Mouse (Mus musculus) small intestine, adult 2 months (tissue): Measurements from ENCODE around the gene Gsk3b. TPM values are rescaled to one million over a fixed set of nuclear protein-coding genes. Genes with fewer than 3 reads are reported as not detected.
"Not testable (repeated sequence)": the region's sequence is repeated elsewhere in the genome, so short reads cannot be mapped to it uniquely, and the experiment has no call there.

Experiments used
- H3K27ac ChIP-seq: fragments of 200-500 bp; 2 replicates; pipeline ENCODE4 v1.5.1; 2012; ENCODE audit warnings: low read depth, low read length, control low read depth, inconsistent platforms; ENCODE audit not compliant: insufficient read depth
- H3K27me3 ChIP-seq: fragments of 200-500 bp; 2 replicates; pipeline ENCODE4 v1.6.1; 2012; ENCODE audit warnings: mild to moderate bottlenecking, moderate library complexity, low read length, inconsistent platforms; ENCODE audit not compliant: control insufficient read depth, insufficient read depth
- H3K36me3 ChIP-seq: fragments of 200-500 bp; 2 replicates; pipeline ENCODE4 v1.6.1; 2012; ENCODE audit warnings: mild to moderate bottlenecking, low read length, control low read depth, inconsistent platforms; ENCODE audit not compliant: control insufficient read depth, insufficient read depth
- H3K4me1 ChIP-seq: fragments of 200-500 bp; 2 replicates; pipeline ENCODE4 v1.6.1; 2012; ENCODE audit warnings: low read length, inconsistent platforms, mixed read lengths; ENCODE audit not compliant: control insufficient read depth, insufficient read depth, insufficient read length
- H3K4me3 ChIP-seq: fragments of 200-500 bp; 2 replicates; pipeline ENCODE4 v1.5.1; 2012; ENCODE audit warnings: low read depth, mild to moderate bottlenecking, control low read depth, inconsistent platforms, low read length, moderate library complexity
- CTCF ChIP-seq: fragments of 200-500 bp; IDR thresholded peaks from 2 replicates; pipeline ENCODE4 v1.5.1; 2012; ENCODE audit warnings: low read depth, mild to moderate bottlenecking, control low read depth, inconsistent platforms, low read length, moderate library complexity, mixed read lengths; ENCODE audit not compliant: insufficient replicate concordance, insufficient read length; ENCODE audit errors: extremely low read depth
- POLR2A ChIP-seq: fragments of 200-500 bp; IDR thresholded peaks from 2 replicates; pipeline ENCODE4 v1.6.1; 2012; ENCODE audit warnings: low read depth, mild to moderate bottlenecking, control low read depth, inconsistent platforms, low read length, moderate library complexity
- WGBS: fragments of 180-500 bp; shearing (Covaris S2); methylation state at CpG from one replicate; pipeline ENCODE4 v1.1.7; 2018; 5-methylcytosine and 5-hydroxymethylcytosine counted together
- polyA plus RNA-seq: library from polyadenylated mRNA; depleted of rRNA; stranded (reverse); fragments of >200 nt; gene quantifications from 2 replicates; pipeline ENCODE4 v1.2.3, GENCODE M21; 2012; rRNA removed

Gene Gsk3b
- 7.0 and 18.7 TPM in 2 replicates for polyA plus RNA-seq

GRCm38 (mm10) chr16:38088629-38089446 lies at the start of gene Gsk3b:
Gene Gsk3b, plus strand, starts transcription at chr16:38089001.
- peak; percentile 64 for TF ChIP-seq POLR2A
- no peak for TF ChIP-seq CTCF
- no peaks in the 10 kb centered on the region for H3K27me3 ChIP-seq
- H3K4me1 ChIP-seq, result peaks cover 4% of the 10 kb centered on the region; the same call in 1 of the 2 replicates
- no peaks in the 10 kb centered on the region for H3K36me3 ChIP-seq
- WGBS, result under 1% methylated on average over 67 of the region's 69 CpGs
- H3K27ac ChIP-seq, result peak within 1 kb of the TSS; percentile 98
- H3K4me3 ChIP-seq, result peak within 1 kb of the TSS; percentile 92

GRCm38 (mm10) chr16:38042160-38042559 lies 46.6 kb upstream of the Gsk3b start:
- TF ChIP-seq POLR2A (no peak), CTCF (no peak)
- H3K27ac ChIP-seq, result no peak overlapping the region
- no peaks in the 10 kb centered on the region for H3K4me1 ChIP-seq
- no peak overlapping the region for H3K4me3 ChIP-seq
- H3K36me3 ChIP-seq, result no peaks in the 10 kb centered on the region
- 88% methylated on average over 1 of the region's 1 CpGs for WGBS
- no peaks in the 10 kb centered on the region for H3K27me3 ChIP-seq

DNA sequence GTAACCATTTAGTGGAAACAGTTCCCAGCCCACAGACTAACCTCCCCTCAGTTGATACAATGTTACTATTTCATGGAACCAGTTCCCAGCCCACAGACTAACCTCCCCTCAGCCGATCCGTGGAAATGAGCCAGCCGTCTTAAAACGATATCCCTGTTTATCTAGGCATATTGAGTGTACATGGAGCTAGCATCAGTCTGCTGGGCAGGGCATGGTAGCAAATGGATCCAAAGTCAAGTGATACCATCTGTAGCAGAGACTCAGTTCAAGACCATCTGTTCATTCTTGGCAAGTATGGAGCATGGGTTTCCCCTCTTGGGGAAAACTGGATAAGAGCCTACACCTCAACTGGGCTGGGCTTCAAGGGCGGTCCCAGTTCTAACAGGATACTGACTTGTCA lies 44.2 kb upstream of the Gsk3b start:
- no peak for TF ChIP-seq POLR2A
- TF ChIP-seq CTCF, result no peak
- WGBS, result 76% methylated on average over 5 of the region's 5 CpGs
- Histone ChIP-seq H3K4me1 (peaks cover 5% of the 10 kb centered on the region; the same call in 1 of the 2 replicates), H3K4me3 (no peak overlapping the region), H3K27me3 (no peaks in the 10 kb centered on the region), H3K27ac (no peak overlapping the region), H3K36me3 (no peaks in the 10 kb centered on the region)

GRCm38 (mm10) chr16:38047781-38048558 lies 40.8 kb upstream of the Gsk3b start:
- Histone ChIP-seq H3K4me3 (peak overlapping the region; percentile 25), H3K4me1 (peaks cover 5% of the 10 kb centered on the region; the same call in 1 of the 2 replicates), H3K36me3 (no peaks in the 10 kb centered on the region), H3K27me3 (no peaks in the 10 kb centered on the region), H3K27ac (no peak overlapping the region)
- no peak for TF ChIP-seq POLR2A
- no peak for TF ChIP-seq CTCF
- 25% methylated on average over 23 of the region's 23 CpGs for WGBS

- 61% methylated on average over 1 of the region's 1 CpGs for WGBS
- Histone ChIP-seq H3K27me3 (no peaks in the 10 kb centered on the region), H3K4me3 (no peak overlapping the region), H3K27ac (no peak overlapping the region), H3K36me3 (no peaks in the 10 kb centered on the region), H3K4me1 (peaks cover 4% of the 10 kb centered on the region; the same call in 1 of the 2 replicates)
- no peak for TF ChIP-seq POLR2A
- no peak for TF ChIP-seq CTCF
Measured at GRCm38 (mm10) chr16:38057898-38058297, 30.9 kb upstream of the Gsk3b start.

GRCm38 (mm10) chr16:38058836-38059235 lies 30.0 kb upstream of the Gsk3b start:
- Histone ChIP-seq H3K36me3 (no peaks in the 10 kb centered on the region), H3K27ac (no peak overlapping the region), H3K27me3 (no peaks in the 10 kb centered on the region), H3K4me3 (no peak overlapping the region), H3K4me1 (peaks cover 4% of the 10 kb centered on the region; the same call in 1 of the 2 replicates)
- TF ChIP-seq POLR2A, result no peak
- TF ChIP-seq CTCF, result no peak
- 61% methylated on average over 3 of the region's 3 CpGs for WGBS

DNA sequence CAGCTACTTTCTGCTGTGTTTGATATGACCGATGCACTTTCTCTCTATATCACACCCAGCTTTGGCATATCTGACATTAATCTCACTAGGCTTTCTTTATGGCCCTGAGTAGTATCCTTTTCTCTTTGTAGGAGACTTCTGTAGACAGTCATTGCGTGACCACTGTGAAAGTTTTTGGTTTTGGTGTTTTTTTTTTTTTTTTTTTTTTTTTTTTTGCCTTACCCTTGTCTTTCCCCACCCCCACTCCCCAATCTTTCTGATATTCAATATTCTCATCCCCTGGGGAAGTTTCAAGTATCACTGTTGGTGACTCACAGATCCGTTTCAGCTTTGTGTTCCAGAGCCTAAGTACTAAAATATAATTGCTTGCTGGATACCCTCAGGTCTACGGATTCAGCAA lies 29.2 kb upstream of the Gsk3b start:
- H3K27ac ChIP-seq, result no peak overlapping the region
- H3K36me3 ChIP-seq, result no peaks in the 10 kb centered on the region
- no peak for TF ChIP-seq POLR2A
- no peak for TF ChIP-seq CTCF
- H3K4me1 ChIP-seq, result peaks cover 4% of the 10 kb centered on the region; the same call in 1 of the 2 replicates
- WGBS, result 82% methylated on average over 4 of the region's 4 CpGs
- H3K4me3 ChIP-seq, result no peak overlapping the region
- H3K27me3 ChIP-seq, result no peaks in the 10 kb centered on the region

GRCm38 (mm10) chr16:38073859-38074631 lies 14.8 kb upstream of the Gsk3b start:
- H3K27ac ChIP-seq, result not testable (repeated sequence)
- 96% methylated on average over 1 of the region's 5 CpGs for WGBS

More at GRCm38 (mm10) chr16:38073859-38074631, 14.8 kb upstream of the Gsk3b start:
- H3K4me1 ChIP-seq, H3K36me3 ChIP-seq, H3K4me3 ChIP-seq, H3K27me3 ChIP-seq: not testable (repeated sequence)
